Mouse (Mus musculus) layer of hippocampus, adult 11-12 months (tissue): ENCODE data around the gene Pam16.
A peak's percentile ranks its signal among the peaks of the same experiment; 100 is the strongest.
"Not testable (repeated sequence)": the region's sequence is repeated elsewhere in the genome, so short reads cannot be mapped to it uniquely, and the experiment has no call there.

Experiments
- DNase-seq: peaks from one replicate; pipeline ENCODE4 v3.0.0; 2022; ENCODE audit warnings: low spot score

Pam16 gene

DNA sequence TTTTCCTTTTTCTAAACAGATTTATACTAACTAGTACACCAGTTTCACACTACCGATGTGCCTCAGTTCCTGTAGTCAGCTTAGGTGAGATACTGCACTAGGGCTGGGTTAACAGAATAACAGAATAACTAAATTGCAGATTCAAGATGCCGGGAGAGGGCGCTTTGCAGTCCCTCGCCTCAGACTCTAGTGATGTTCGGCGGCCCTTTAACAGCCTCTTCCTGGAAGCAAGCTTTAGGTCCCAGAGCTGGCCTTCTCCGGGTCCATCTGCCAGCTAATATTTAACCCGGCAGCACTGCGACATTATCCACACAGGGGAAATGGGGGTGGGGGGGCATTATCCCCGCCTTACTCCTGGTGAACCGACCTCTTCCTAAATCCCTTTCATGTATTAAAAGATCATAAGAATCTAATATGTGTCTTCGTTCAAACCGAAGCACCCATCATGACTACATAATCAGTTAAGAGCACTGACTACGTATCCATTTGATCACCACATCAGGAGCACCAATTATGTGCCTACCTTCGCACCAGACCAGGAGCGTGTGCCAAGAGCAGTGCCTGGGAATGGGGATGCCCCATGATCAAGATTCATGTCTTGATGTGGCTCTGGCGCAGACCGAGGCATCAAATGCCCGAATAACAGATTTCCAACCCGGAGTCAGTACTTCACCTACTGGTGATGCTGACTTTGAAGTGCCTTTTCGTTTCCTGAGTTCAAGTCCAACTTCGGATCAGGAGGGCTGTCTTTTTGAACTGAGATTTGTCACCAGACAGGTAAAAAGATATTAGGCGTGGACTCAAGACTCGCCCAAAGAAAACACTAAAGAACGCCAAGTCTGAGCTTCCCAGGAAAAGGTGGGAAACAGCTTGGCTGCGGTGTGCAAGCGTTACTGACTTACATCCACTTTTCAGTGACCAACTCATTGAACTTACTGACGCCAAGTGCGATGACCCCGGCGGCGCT is 31.6 kb downstream of the Pam16 start:
- peak; percentile 63 for DNase-seq

GRCm38 (mm10) chr16:4590236-4590635 is 34.6 kb downstream of the Pam16 start:
- DNase-seq: no peak

DNA sequence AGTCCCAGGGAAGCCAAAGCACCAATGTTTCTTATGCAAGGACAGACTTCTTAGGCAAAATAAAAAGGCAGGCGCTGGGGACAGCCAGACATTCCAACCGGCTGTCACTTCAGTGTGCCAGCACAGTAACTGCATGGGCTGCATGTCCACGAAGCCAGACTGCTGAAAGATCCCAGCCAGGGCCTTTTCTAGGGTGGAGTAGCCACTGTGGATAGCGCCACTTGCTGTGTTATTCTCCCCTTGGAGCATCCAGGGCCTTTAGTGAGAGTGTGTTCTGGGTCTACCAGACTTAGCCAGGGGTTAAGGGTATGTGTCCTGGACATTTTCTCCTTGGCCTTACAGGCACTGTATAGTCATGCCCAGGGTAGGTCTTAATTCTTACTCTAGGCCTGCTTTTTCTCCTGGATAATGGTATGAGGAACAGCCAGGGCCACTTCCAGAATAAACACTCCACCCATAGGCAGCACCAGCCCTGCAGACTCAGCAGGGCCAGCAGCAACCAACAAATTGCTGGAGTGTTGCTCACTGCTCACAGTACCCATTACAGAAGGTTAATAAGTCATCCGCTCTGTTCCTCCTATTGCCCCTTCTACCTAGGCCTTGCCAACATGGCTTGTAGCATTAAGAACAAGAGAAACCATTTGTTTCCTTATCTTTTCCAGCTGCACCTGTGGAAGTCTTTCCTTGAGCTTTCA is 37.1 kb downstream of the Pam16 start:
- no peak for DNase-seq

GRCm38 (mm10) chr16:4586531-4587123 is 38.2 kb downstream of the Pam16 start:
- peak; percentile 93 for DNase-seq

DNA sequence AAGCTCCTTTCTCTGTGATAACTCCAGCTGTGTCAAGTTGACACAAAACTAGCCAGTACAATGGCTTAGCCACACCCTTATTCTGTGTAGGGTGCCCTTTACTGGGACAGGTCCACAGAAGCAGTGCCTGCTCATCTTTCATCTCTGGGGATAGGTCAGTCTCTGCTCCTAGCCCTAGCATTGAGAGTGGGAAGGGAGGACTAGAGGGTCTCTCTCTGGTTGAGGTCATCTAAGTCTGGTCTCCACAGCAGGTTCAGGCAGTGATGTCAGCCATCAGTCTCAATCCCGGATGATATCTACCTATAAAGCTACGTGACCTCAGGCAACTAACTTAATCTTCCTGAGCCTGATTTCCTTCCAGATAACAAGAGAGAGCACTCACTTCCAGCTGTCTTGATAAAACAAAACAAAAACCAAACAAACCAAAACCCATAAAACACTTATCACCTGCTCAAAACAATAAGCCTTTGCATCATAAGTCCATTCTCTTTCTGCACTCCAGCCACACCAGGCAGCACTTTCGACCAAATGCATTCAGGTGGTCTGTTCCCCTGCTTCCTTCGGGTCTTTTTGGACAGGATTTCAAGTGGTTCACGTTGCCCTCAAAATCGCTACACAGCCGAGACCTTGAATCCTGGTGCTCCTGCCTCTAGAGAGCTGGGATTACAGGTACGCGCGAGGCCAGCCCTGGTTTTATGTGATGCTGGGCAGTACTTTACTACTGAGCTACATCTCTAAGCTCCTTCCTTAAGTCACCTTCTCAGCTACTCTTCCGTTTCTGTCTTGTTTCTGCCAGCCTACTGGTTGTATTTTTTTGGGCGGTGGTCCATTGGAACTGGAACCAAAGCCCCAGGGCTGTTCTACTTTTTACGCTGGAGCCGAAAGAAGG is 38.9 kb downstream of the Pam16 start:
- DNase-seq: no peak

- no peak for DNase-seq
These were observed 40.4 kb downstream of the Pam16 start for GRCm38 (mm10) chr16:4584438-4584837.

DNA sequence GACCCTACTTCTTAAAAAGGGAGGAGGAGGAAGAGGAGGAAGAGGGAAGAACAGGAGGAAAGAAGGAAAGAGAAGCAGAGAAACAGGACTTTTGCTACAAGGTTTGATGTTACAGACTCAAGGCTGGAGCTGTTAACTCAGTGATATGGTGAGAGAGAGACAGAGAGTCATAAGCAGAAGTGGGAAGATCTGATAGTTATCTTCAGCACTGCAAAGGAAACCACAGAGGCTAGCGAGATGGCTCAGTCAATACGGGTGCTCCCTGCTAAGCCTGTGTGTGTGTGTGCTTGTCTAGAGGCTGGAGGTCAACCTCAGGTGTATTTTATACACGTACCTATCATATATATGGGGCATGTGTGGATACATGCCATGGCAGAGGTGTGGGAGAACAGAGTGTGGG is 41.0 kb downstream of the Pam16 start:
- no peak for DNase-seq

- not testable (repeated sequence) for DNase-seq
These were observed 43.6 kb downstream of the Pam16 start for GRCm38 (mm10) chr16:4581179-4581578.

GRCm38 (mm10) chr16:4578630-4579029 is 46.2 kb downstream of the Pam16 start:
- no peak for DNase-seq

DNA sequence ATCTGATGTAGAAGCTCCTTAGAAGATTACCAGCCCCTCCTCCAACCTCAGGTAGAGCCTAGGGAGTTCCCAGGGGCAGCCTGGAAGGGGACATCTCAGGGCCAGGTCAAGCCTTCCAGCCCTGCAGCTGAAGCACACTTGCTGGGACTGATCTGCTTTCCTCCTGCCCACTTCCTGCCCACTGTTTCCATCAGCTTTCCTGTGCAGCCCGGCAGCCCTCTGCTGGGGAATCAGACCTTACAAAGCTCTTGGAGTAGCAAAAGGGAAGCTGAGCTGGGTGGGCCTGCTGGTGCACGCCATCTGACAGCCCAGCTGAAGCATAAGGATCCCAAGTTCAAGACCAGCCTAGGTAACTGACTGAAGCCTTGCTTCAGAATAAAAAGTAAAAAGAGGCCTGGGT is 47.9 kb downstream of the Pam16 start:
- no peak for DNase-seq

GRCm38 (mm10) chr16:4576038-4576437 is 48.8 kb downstream of the Pam16 start:
- no peak for DNase-seq

DNA sequence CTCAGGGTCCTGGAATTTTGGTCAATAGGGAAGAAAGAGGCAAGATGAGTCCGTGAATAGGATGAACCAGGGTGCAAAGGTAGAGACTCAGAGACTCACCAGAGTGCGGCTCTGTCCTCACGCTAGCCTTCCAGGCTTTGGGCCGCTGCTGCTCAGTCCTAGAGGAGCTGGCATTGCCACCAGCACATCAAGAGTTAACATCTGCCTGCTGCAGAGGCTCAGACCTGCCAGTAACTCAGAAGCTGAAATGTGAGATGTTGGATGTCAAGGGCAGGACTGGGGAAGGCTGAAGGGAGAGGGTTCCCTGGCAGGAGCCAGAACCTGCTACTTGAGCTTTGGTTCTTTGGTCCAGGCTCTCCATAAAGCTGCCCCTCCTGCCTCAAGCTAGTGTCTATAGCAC is 54.1 kb downstream of the Pam16 start:
- DNase-seq: no peak

GRCm38 (mm10) chr16:4567912-4568311 is 56.9 kb downstream of the Pam16 start:
- peak; percentile 82 for DNase-seq
